ENCODE assay signal across 27 mouse cellular contexts in the genomic region with DNA sequence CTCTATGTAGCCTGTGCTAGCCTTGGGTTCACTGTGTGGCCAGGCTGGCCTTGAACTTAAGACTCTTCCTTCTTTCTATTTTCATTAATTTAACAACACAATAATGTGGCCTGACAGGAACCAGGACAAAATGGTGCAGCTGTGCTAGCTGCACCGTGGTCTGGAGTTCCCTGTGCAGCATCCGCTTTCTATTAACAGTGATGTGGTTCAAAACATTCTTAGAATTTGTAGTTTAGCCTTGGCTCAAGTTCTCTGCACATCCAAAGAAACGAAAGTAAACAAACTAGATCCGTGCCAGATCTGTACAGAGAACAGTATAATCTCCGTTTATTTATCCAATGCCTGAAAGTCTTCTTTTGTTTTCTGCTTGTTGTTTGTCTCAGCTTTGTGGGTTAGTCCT.
"Had no signal": no experiment of that assay in that cellular context is flagged by ENCODE, and none has a peak within 500 bp of the region (broad histone marks: within the 10 kb centered on the region; RNA-seq: fewer than 3 reads in every experiment).

No protein-coding gene starts in this region.

- H3K4me2 ChIP-seq: heart, embryonic 12.5 days; hindbrain, embryonic 12.5 days; hindbrain, embryonic 14.5 days; intestine, embryonic 15.5 days; kidney, embryonic 15.5 days; limb, embryonic 13.5 days; limb, embryonic 15.5 days; liver, embryonic 13.5 days had no signal

- DNase-seq: gastrocnemius, adult 2 months; gastrocnemius, postnatal 10 days; gastrocnemius, postnatal 25 days; heart, adult 18-20 months; heart, postnatal 10 days; heart, postnatal 4 days; kidney, adult 18-20 months; kidney, adult 9 months; kidney, postnatal 14 days; kidney, postnatal 36 days; layer of hippocampus, adult 9-11 months; layer of hippocampus, postnatal 36 days; left cerebral cortex, postnatal 4 days; liver, embryonic 13.5 days had no signal

- H3K27ac ChIP-seq: gastrocnemius, adult 2 months; heart, embryonic 10.5 days; hindbrain, embryonic 10.5 days; hindbrain, embryonic 12.5 days; hindbrain, embryonic 14.5 days; intestine, embryonic 15.5 days; kidney, embryonic 15.5 days; kidney, postnatal 0 days; limb, embryonic 13.5 days; limb, embryonic 15.5 days; liver, embryonic 13.5 days had no signal

- H3K9me3 ChIP-seq: heart, embryonic 10.5 days; heart, embryonic 12.5 days; hindbrain, embryonic 10.5 days; hindbrain, embryonic 12.5 days; intestine, embryonic 15.5 days; kidney, embryonic 15.5 days; limb, embryonic 13.5 days; limb, embryonic 15.5 days; liver, embryonic 13.5 days had no signal

- ATAC-seq: hindbrain, embryonic 16.5 days; inflammation-experienced regulatory T-cells, adult 6 months; intestine, embryonic 15.5 days; intestine, postnatal 0 days had no signal

- H3K27me3 ChIP-seq: heart, embryonic 12.5 days; hindbrain, embryonic 12.5 days; intestine, embryonic 15.5 days; kidney, embryonic 15.5 days; limb, embryonic 13.5 days; limb, embryonic 15.5 days; liver, embryonic 13.5 days had no signal

- H3K4me3 ChIP-seq: gastrocnemius, adult 2 months; heart, embryonic 10.5 days; heart, embryonic 12.5 days; hindbrain, embryonic 10.5 days; hindbrain, embryonic 12.5 days; intestine, embryonic 15.5 days; kidney, embryonic 15.5 days; limb, embryonic 13.5 days; limb, embryonic 15.5 days; liver, embryonic 13.5 days had no signal

- H3K4me1 ChIP-seq: heart, embryonic 10.5 days; heart, embryonic 12.5 days; hindbrain, embryonic 10.5 days; hindbrain, embryonic 12.5 days; intestine, embryonic 15.5 days; kidney, embryonic 15.5 days; limb, embryonic 13.5 days; limb, embryonic 15.5 days; liver, embryonic 13.5 days had no signal

- H3K9ac ChIP-seq: heart, embryonic 12.5 days; hindbrain, embryonic 12.5 days; hindbrain, embryonic 14.5 days; intestine, embryonic 15.5 days; kidney, embryonic 15.5 days; limb, embryonic 13.5 days; limb, embryonic 15.5 days; liver, embryonic 13.5 days had no signal

- H3K36me3 ChIP-seq: heart, embryonic 10.5 days; heart, embryonic 12.5 days; hindbrain, embryonic 10.5 days; hindbrain, embryonic 12.5 days; intestine, embryonic 15.5 days; kidney, embryonic 15.5 days; limb, embryonic 13.5 days; limb, embryonic 15.5 days; liver, embryonic 13.5 days had no signal
